Mouse (Mus musculus): Measurements from ENCODE around the gene Ppp1r1a. TPM values are rescaled to one million over a fixed set of nuclear protein-coding genes. Genes with fewer than 3 reads are reported as not detected.

Gene Ppp1r1a
- polyA plus RNA-seq, 1 experiment from 2014 or later, result 18.1 TPM

DNA sequence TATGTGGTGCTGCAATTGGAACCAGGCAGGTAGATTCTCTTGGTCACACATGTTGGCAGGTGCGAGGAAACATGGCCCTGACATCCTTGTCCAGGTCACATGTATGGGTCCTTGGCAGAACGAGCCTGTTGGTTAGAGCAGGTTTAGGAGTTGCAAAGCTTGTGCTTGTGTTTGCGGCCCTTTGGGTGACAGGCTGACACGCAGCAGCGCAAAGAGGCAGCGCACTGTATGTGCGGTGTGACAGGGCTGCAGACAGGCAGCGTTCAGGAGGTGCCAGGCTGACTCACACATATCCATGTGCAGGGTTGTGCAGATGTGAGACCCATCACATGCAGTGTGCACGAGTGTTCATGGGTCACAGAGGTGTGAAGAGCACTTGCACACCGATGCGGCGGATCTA, 34.1 kb downstream of the Ppp1r1a start:
- Histone ChIP-seq H3K4me1 (ENCODE audit: control insufficient read depth, insufficient read depth, low read length) (peaks cover 11% of the 10 kb centered on the region), H3K27ac (replicated peaks; ENCODE audit: low read depth, low read length) (no peak overlapping the region), H3K27me3 (replicated peaks; ENCODE audit: control insufficient read depth, insufficient read depth, low read length) (peaks cover 23% of the 10 kb centered on the region), H3K4me2 (ENCODE audit: low read depth, low read length) (peak overlapping the region; percentile 97), H3K9ac (ENCODE audit: low read depth, low read length) (peak overlapping the region; percentile 73), H3K4me3 (ENCODE audit: low read depth, low read length) (peak overlapping the region; percentile 59), H3K9me3 (ENCODE audit: control insufficient read depth, low read length) (no peaks in the 10 kb centered on the region), H3K36me3 (ENCODE audit: control insufficient read depth, insufficient read depth, low read length) (no peaks in the 10 kb centered on the region)
- ATAC-seq (ENCODE audit: low read depth) (no peak), DNase-seq (ENCODE audit: low spot score) (no peak)
- 49% methylated on average over 12 of the region's 12 CpGs for WGBS

DNA sequence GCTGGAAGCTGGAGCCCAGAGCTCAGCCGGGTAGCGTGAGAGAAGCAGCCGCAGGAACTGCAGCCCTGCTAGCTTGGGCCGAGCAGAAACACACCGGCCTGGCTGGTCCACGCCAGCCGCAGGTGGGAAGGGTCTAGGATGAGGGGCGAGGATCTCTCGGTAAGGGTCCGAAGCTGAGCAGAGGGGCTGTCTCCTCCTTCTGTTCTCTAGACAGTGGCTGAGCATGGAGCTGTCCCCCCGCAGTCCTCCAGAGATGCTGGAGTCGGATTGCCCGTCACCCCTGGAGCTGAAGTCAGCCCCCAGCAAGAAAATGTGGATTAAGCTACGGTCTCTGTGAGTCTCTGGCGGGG, 34.6 kb downstream of the Ppp1r1a start:
- peak overlapping the region; percentile 59 for H3K4me3 ChIP-seq (ENCODE audit: low read depth, low read length)
- H3K4me1 ChIP-seq (ENCODE audit: control insufficient read depth, insufficient read depth, low read length), result peaks cover 11% of the 10 kb centered on the region
- no peak for DNase-seq (ENCODE audit: low spot score)
- 0% methylated on average over 7 of the region's 15 CpGs for WGBS
- no peak; the same call in 1 of the 2 replicates for ATAC-seq (ENCODE audit: low read depth)
- H3K27me3 ChIP-seq (replicated peaks; ENCODE audit: control insufficient read depth, insufficient read depth, low read length), result peaks cover 23% of the 10 kb centered on the region
- no peak overlapping the region for H3K27ac ChIP-seq (replicated peaks; ENCODE audit: low read depth, low read length)
- no peaks in the 10 kb centered on the region for H3K9me3 ChIP-seq (ENCODE audit: control insufficient read depth, low read length)
- peak overlapping the region; percentile 73 for H3K9ac ChIP-seq (ENCODE audit: low read depth, low read length)
- H3K4me2 ChIP-seq (ENCODE audit: low read depth, low read length), result peak overlapping the region; percentile 97
- H3K36me3 ChIP-seq (ENCODE audit: control insufficient read depth, insufficient read depth, low read length), result no peaks in the 10 kb centered on the region

DNA sequence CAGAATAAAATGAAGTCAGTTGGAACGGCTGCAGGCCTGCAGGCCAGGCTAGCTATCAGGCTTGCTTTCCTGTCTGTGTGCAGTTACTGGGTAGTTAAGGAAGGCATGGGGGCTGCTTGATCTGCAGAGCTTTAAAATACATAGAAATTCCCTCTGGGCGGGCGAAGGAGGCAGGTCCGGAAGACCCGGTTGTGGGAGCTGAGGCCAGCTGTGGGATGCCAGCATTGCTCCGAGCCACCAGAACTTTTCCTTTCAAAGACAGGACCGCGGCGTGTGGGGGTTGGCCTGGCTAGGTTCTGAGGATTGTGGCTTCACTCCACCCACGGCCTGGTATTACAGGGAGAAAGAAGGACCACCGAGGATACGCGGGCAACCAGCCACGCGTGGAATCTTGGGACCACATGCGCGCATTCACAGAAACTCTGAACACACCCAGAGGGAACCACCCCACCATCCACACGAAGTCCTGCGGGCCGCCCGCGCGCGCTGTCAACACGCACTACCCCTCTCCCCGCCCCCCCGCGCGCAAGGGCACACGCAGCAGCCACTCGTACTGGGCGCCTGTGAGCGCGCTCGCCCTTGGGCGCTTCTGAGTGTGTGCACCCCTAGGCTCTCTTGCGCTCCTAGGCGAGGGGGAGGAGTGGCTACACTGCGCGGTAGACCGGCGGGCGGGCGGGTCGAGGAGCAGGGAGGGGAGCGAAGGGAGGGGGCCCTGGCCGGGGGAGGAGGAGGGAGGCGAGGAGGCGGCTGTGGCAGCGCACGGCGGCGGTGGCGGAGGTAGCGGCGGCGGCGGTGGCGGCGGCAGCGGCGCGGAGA, 35.2 kb downstream of the Ppp1r1a start, which contains the start of gene Pde1b:
Gene Pde1b (plus strand): TSS at position 600 of the 816 bp plus-strand sequence.
- H3K9me3 ChIP-seq (ENCODE audit: control insufficient read depth, low read length), result no peaks in the 10 kb centered on the region
- peak within 1 kb of the TSS; percentile 59 for H3K4me3 ChIP-seq (ENCODE audit: low read depth, low read length)
- peak within 1 kb of the TSS; percentile 24 for H3K27ac ChIP-seq (replicated peaks; ENCODE audit: low read depth, low read length)
- no peaks in the 10 kb centered on the region for H3K36me3 ChIP-seq (ENCODE audit: control insufficient read depth, insufficient read depth, low read length)
- DNase-seq (ENCODE audit: low spot score) (peak; percentile 80), ATAC-seq (ENCODE audit: low read depth) (peak; percentile 94)
- H3K4me2 ChIP-seq (ENCODE audit: low read depth, low read length), result peak within 1 kb of the TSS; percentile 97
- H3K4me1 ChIP-seq (ENCODE audit: control insufficient read depth, insufficient read depth, low read length), result peaks cover 11% of the 10 kb centered on the region
- H3K9ac ChIP-seq (ENCODE audit: low read depth, low read length), result peak within 1 kb of the TSS; percentile 73
- H3K27me3 ChIP-seq (replicated peaks; ENCODE audit: control insufficient read depth, insufficient read depth, low read length), result peaks cover 23% of the 10 kb centered on the region
- WGBS, result 2% methylated on average over 26 of the region's 63 CpGs

DNA sequence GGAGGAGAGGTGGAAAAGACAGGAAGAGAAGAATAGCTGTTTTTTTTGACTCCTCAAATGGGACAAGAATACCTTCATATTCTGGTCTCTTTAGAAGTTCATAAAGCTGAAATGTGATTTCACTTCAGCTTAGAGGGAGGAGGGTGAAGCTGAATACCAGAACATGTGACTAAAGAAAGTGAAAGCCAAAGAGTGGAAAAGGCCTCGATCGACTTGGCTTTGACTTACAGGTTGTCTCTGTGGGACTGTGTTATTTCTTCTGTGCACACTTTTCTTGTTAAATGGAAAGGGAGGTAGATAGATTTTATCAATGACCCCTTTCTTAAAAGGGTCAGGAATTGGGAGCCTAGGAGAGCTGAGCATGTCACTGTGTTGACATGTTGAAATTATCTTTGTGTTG, 36.6 kb downstream of the Ppp1r1a start:
- Histone ChIP-seq H3K4me2 (ENCODE audit: low read depth, low read length) (no peak overlapping the region), H3K4me3 (ENCODE audit: low read depth, low read length) (no peak overlapping the region), H3K9me3 (ENCODE audit: control insufficient read depth, low read length) (no peaks in the 10 kb centered on the region), H3K9ac (ENCODE audit: low read depth, low read length) (no peak overlapping the region), H3K27me3 (replicated peaks; ENCODE audit: control insufficient read depth, insufficient read depth, low read length) (peaks cover 23% of the 10 kb centered on the region), H3K36me3 (ENCODE audit: control insufficient read depth, insufficient read depth, low read length) (no peaks in the 10 kb centered on the region), H3K27ac (replicated peaks; ENCODE audit: low read depth, low read length) (no peak overlapping the region), H3K4me1 (ENCODE audit: control insufficient read depth, insufficient read depth, low read length) (peaks cover 11% of the 10 kb centered on the region)
- 53% methylated on average over 2 of the region's 2 CpGs for WGBS
- DNase-seq (ENCODE audit: low spot score) (no peak), ATAC-seq (ENCODE audit: low read depth) (no peak)

DNA sequence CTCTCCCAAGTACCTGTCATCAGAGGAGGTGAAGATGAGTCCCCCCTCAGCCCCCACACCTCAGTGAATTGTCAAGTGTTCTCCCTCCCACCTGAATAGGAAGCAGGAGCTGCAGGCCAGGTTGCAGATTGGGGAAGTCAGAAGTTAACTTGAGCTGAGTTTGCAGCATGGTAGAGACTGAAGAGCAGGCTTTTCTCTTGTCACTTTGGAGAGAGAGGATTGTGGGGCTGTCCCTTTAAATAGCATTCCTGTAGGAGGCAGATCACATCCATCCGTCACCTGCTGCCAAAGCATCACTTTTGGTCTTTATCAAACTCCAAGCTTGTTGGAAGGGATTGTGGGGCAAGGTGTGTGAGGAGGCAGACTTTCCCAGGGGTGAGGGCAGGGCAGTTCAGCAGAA, 37.1 kb downstream of the Ppp1r1a start:
- H3K4me1 ChIP-seq (ENCODE audit: control insufficient read depth, insufficient read depth, low read length), result peaks cover 11% of the 10 kb centered on the region
- ATAC-seq (ENCODE audit: low read depth), result no peak
- WGBS, result 38% methylated on average over 1 of the region's 1 CpGs
- no peaks in the 10 kb centered on the region for H3K9me3 ChIP-seq (ENCODE audit: control insufficient read depth, low read length)
- H3K4me3 ChIP-seq (ENCODE audit: low read depth, low read length), result no peak overlapping the region
- H3K4me2 ChIP-seq (ENCODE audit: low read depth, low read length), result no peak overlapping the region
- H3K27ac ChIP-seq (replicated peaks; ENCODE audit: low read depth, low read length), result no peak overlapping the region
- H3K27me3 ChIP-seq (replicated peaks; ENCODE audit: control insufficient read depth, insufficient read depth, low read length), result peaks cover 23% of the 10 kb centered on the region
- H3K9ac ChIP-seq (ENCODE audit: low read depth, low read length), result no peak overlapping the region
- no peaks in the 10 kb centered on the region for H3K36me3 ChIP-seq (ENCODE audit: control insufficient read depth, insufficient read depth, low read length)
- DNase-seq (ENCODE audit: low spot score), result no peak

DNA sequence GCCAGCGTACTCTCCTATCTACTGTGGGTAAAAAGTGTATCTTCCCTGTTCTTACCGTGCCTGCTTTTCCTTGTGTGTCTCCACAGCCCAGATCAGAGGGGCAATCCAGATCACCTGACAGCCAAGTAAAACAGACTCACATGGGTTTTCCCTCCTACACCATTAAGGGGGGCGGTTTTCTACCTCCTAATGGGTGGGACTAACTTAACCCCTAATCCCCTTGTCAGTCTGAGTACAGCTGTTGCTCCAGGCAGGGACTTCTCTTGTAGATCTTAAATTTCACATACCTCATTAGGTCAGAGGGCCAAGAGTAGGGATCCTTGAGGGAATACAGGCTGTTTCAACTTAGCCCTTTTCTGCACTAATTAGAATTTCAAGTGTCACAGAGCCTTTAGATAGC, 39.6 kb downstream of the Ppp1r1a start:
- Histone ChIP-seq H3K4me3 (ENCODE audit: low read depth, low read length) (no peak overlapping the region), H3K36me3 (ENCODE audit: control insufficient read depth, insufficient read depth, low read length) (no peaks in the 10 kb centered on the region), H3K9ac (ENCODE audit: low read depth, low read length) (no peak overlapping the region), H3K27me3 (replicated peaks; ENCODE audit: control insufficient read depth, insufficient read depth, low read length) (peaks cover 3% of the 10 kb centered on the region; the same call in 1 of the 2 replicates), H3K4me2 (ENCODE audit: low read depth, low read length) (no peak overlapping the region), H3K4me1 (ENCODE audit: control insufficient read depth, insufficient read depth, low read length) (peaks cover 4% of the 10 kb centered on the region), H3K27ac (replicated peaks; ENCODE audit: low read depth, low read length) (no peak overlapping the region), H3K9me3 (ENCODE audit: control insufficient read depth, low read length) (no peaks in the 10 kb centered on the region)
- ATAC-seq (ENCODE audit: low read depth) (no peak), DNase-seq (ENCODE audit: low spot score) (peak; percentile 45)
- WGBS, result 22% methylated on average over 3 of the region's 3 CpGs

DNA sequence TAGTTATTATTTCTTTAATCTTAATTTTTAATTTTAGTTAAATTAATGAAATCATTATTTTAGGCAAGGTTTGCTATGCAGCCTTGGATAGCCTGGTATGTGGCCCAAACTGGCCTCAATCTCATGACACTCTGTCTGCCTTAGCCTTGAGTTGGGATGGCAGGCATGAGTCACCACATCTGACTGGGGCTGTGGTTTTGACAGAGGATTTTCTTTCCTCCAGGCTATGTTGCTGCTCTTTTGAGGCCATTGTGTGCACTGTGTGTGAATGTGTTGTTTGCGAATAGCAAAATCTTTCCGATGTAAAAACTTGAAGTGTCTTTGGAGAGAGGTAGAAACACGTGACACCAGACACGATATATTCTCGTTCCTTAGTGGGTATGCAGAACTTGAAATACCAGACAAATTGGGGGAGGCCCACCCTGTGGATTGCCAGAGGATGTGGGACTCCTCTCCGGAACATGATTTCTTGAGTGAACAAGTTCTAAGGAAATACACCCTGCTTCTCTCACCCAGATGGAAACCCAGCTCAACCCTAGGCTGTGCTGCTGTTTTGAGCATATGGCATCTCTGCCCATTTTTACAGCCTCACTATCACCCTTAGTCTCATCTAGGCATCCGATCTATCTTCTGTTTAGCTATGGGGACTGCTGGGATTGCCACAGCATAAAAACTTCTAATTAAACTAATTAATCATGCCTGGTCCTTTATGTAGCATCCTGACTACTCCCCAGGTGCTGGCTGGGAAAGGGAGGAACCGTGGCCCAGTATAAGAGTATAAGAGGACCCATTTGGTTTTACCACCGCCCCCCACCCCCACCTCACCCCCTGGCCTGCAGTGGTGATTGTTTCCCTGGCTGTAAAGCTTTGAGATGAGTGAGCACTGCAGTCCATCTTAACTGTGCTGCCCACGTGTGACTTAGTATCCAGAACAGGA, 41.3 kb downstream of the Ppp1r1a start:
- no peaks in the 10 kb centered on the region for H3K27me3 ChIP-seq (replicated peaks; ENCODE audit: control insufficient read depth, insufficient read depth, low read length)
- no peak overlapping the region for H3K27ac ChIP-seq (replicated peaks; ENCODE audit: low read depth, low read length)
- ATAC-seq (ENCODE audit: low read depth) (peak; percentile 33; the same call in 1 of the 2 replicates), DNase-seq (ENCODE audit: low spot score) (no peak)
- no peak overlapping the region for H3K4me2 ChIP-seq (ENCODE audit: low read depth, low read length)
- H3K9ac ChIP-seq (ENCODE audit: low read depth, low read length), result no peak overlapping the region
- H3K4me1 ChIP-seq (ENCODE audit: control insufficient read depth, insufficient read depth, low read length), result no peaks in the 10 kb centered on the region
- 58% methylated on average over 10 of the region's 10 CpGs for WGBS
- no peak overlapping the region for H3K4me3 ChIP-seq (ENCODE audit: low read depth, low read length)
- H3K9me3 ChIP-seq (ENCODE audit: control insufficient read depth, low read length), result no peaks in the 10 kb centered on the region
- H3K36me3 ChIP-seq (ENCODE audit: control insufficient read depth, insufficient read depth, low read length), result no peaks in the 10 kb centered on the region

DNA sequence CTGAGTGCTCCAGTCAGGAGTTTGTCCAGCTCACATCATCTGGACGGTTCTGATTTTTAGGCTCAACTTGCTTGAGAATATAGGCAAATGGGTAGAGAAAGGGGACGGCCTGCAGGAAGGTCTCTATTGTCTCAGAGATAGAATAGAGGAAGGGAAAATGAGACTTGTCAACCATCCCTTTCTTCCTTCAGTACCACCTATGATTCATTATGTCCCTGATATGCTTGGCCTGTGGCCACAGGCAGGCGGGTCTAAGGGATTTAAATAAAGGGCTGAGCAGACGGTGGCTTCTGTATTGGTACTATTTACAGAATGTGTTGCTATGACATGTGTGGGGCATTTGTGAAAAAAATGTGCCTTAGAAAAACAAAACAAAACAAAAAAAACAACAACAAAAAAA, 49.5 kb downstream of the Ppp1r1a start:
- ATAC-seq (ENCODE audit: low read depth), result no peak
- no peaks in the 10 kb centered on the region for H3K36me3 ChIP-seq (ENCODE audit: control insufficient read depth, insufficient read depth, low read length)
- no peak overlapping the region for H3K4me3 ChIP-seq (ENCODE audit: low read depth, low read length)
- H3K4me2 ChIP-seq (ENCODE audit: low read depth, low read length), result no peak overlapping the region
- H3K27me3 ChIP-seq (replicated peaks; ENCODE audit: control insufficient read depth, insufficient read depth, low read length), result no peaks in the 10 kb centered on the region
- H3K9me3 ChIP-seq (ENCODE audit: control insufficient read depth, low read length), result no peaks in the 10 kb centered on the region
- no peaks in the 10 kb centered on the region for H3K4me1 ChIP-seq (ENCODE audit: control insufficient read depth, insufficient read depth, low read length)
- 65% methylated on average over 4 of the region's 4 CpGs for WGBS
- H3K27ac ChIP-seq (replicated peaks; ENCODE audit: low read depth, low read length), result no peak overlapping the region
- no peak overlapping the region for H3K9ac ChIP-seq (ENCODE audit: low read depth, low read length)
- no peak for DNase-seq (ENCODE audit: low spot score)
